Mouse (Mus musculus): Measurements from ENCODE around the gene Pi16.

The Pi16 gene

GRCm38 (mm10) chr17:29304376-29305057, 13.0 kb upstream of the Pi16 start:
- no peak for DNase-seq (ENCODE audit: low spot score in 2 of 2)

- DNase-seq (ENCODE audit: low spot score in 2 of 2): no peak
Observed at GRCm38 (mm10) chr17:29305058-29305806, 12.2 kb upstream of the Pi16 start.

- no peak for DNase-seq (ENCODE audit: low spot score in 2 of 2)
Observed at GRCm38 (mm10) chr17:29305871-29306270, 11.6 kb upstream of the Pi16 start.

- no peak for DNase-seq (ENCODE audit: low spot score in 2 of 2)
Observed at GRCm38 (mm10) chr17:29310056-29310623, 7.3 kb upstream of the Pi16 start.

- DNase-seq (ENCODE audit: low spot score in 2 of 2): peak; percentile 26 to 44
Observed at GRCm38 (mm10) chr17:29311602-29312001, 5.9 kb upstream of the Pi16 start.

GRCm38 (mm10) chr17:29312082-29312481, 5.4 kb upstream of the Pi16 start:
- DNase-seq (ENCODE audit: low spot score in 2 of 2): no peak

- DNase-seq (ENCODE audit: low spot score in 2 of 2): no peak
Observed at GRCm38 (mm10) chr17:29313300-29313699, 4.2 kb upstream of the Pi16 start.

GRCm38 (mm10) chr17:29315672-29316465, 1.6 kb upstream of the Pi16 start:
- DNase-seq (ENCODE audit: low spot score in 2 of 2): no peak

GRCm38 (mm10) chr17:29316891-29317290, 589 bp upstream of the Pi16 start:
- no peak for DNase-seq (ENCODE audit: low spot score in 2 of 2)

- no peak for DNase-seq (ENCODE audit: low spot score in 2 of 2)
Observed at GRCm38 (mm10) chr17:29318731-29319250, 1.3 kb downstream of the Pi16 start.

GRCm38 (mm10) chr17:29319476-29319875, 2.0 kb downstream of the Pi16 start:
- DNase-seq (ENCODE audit: low spot score in 2 of 2): no peak

- no peak for DNase-seq (ENCODE audit: low spot score in 2 of 2)
Observed at GRCm38 (mm10) chr17:29319881-29320639, 2.6 kb downstream of the Pi16 start.

- no peak for DNase-seq (ENCODE audit: low spot score in 2 of 2)
Observed at GRCm38 (mm10) chr17:29321765-29322602, 4.5 kb downstream of the Pi16 start.

- DNase-seq (ENCODE audit: low spot score in 2 of 2): no peak
Observed at GRCm38 (mm10) chr17:29322603-29322962, 5.1 kb downstream of the Pi16 start.

- no peak for DNase-seq (ENCODE audit: low spot score in 2 of 2)
Observed at GRCm38 (mm10) chr17:29323625-29324024, 6.1 kb downstream of the Pi16 start.

- DNase-seq (ENCODE audit: low spot score in 2 of 2): no peak
Observed at GRCm38 (mm10) chr17:29325831-29326230, 8.4 kb downstream of the Pi16 start.

GRCm38 (mm10) chr17:29326531-29327529, 9.3 kb downstream of the Pi16 start:
- DNase-seq (ENCODE audit: low spot score in 2 of 2): peak in 1 of 2 experiments; percentile 47

- no peak for DNase-seq (ENCODE audit: low spot score in 2 of 2)
Observed at GRCm38 (mm10) chr17:29327691-29328090, 10.2 kb downstream of the Pi16 start.

GRCm38 (mm10) chr17:29330221-29330620, 12.7 kb downstream of the Pi16 start:
- DNase-seq (ENCODE audit: low spot score in 2 of 2): no peak

Measured in right cerebral cortex, adult 2 months (tissue).